ENCODE assay signal across 23 mouse cellular contexts in the genomic region with DNA sequence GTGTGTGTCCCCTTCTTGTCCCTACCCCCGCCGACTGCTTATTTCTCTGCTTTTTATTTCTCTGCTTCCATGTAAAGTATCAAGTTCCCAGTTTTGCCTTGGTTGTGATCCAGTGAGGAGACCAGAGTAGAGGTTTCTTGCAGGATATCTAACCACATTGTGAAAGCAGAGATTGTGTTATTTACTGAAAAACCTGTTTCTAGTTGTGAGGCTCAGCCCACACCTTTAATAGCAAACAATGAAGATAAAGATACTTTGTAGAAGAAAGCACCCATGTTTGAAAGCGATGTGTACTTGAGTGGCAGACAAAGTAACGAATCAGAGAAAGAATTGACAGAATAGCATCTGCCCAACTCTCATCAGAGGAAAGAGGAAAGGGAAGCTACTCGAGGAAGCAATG.
"Had no signal": no experiment of that assay in that cellular context is flagged by ENCODE, and none has a peak within 500 bp of the region (broad histone marks: within the 10 kb centered on the region; RNA-seq: fewer than 3 reads in every experiment).

No protein-coding gene starts in this region.

- H3K4me3 ChIP-seq: liver, embryonic 13.5 days; liver, embryonic 15.5 days; lung, embryonic 15.5 days; megakaryocyte, embryonic 14.5 days; midbrain, embryonic 12.5 days; neural tube, embryonic 12.5 days had no signal

- H3K9me3 ChIP-seq: liver, embryonic 15.5 days; lung, embryonic 15.5 days; midbrain, embryonic 12.5 days; neural tube, embryonic 12.5 days had no signal

- DNase-seq: liver; liver, embryonic 13.5 days; liver, postnatal 0 days; lung, adult 2 months; lung, postnatal 14 days; lung, postnatal 36 days; midbrain, embryonic 14.5 days; retina, postnatal 1 day; right cerebral cortex, adult 18-20 months; right cerebral cortex, postnatal 25 days; right cerebral cortex, postnatal 4 days; spleen, adult 18-20 months; thymus, adult 18-20 months; thymus, postnatal 14 days; thymus, postnatal 36 days had no signal

- H3K4me2 ChIP-seq: liver, embryonic 13.5 days; liver, embryonic 15.5 days; lung, embryonic 15.5 days; midbrain, embryonic 12.5 days; neural tube, embryonic 12.5 days had no signal

- ATAC-seq: liver, postnatal 0 days; lung, postnatal 0 days; midbrain, embryonic 16.5 days had no signal

- H3K27me3 ChIP-seq: liver, embryonic 13.5 days; liver, embryonic 15.5 days; lung, embryonic 15.5 days; megakaryocyte, embryonic 14.5 days; neural tube, embryonic 12.5 days had no signal

- H3K4me1 ChIP-seq: liver, embryonic 13.5 days; liver, embryonic 15.5 days; lung, embryonic 15.5 days; megakaryocyte, embryonic 14.5 days; midbrain, embryonic 12.5 days; neural tube, embryonic 12.5 days had no signal

- H3K27ac ChIP-seq: liver, embryonic 13.5 days; liver, embryonic 15.5 days; lung, embryonic 15.5 days; macrophage; midbrain, embryonic 12.5 days; neural tube, embryonic 12.5 days had no signal

- H3K9ac ChIP-seq: liver, embryonic 13.5 days; liver, embryonic 15.5 days; liver, postnatal 0 days; lung, embryonic 15.5 days; midbrain, embryonic 12.5 days; neural tube, embryonic 12.5 days had no signal

- H3K36me3 ChIP-seq: liver, embryonic 13.5 days; liver, embryonic 15.5 days; lung, embryonic 15.5 days; midbrain, embryonic 12.5 days; neural tube, embryonic 12.5 days had no signal
